Mouse (Mus musculus) MEL (cell line): Measurements from ENCODE around the gene Cox16. TPM values are rescaled to one million over a fixed set of nuclear protein-coding genes. Genes with fewer than 3 reads are reported as not detected.

Experiments used
- DNase-seq: peaks from one replicate; pipeline ENCODE4 v3.0.0; 2011; ENCODE audit warnings: low read depth, low spot score
- H3K27ac ChIP-seq: 2 replicates; pipeline ENCODE4 v1.5.1; 2012; ENCODE audit warnings: low read depth, mild to moderate bottlenecking, control low read depth, low read length, moderate library complexity; ENCODE audit not compliant: control insufficient read depth
- H3K27me3 ChIP-seq, 2 experiments: fragments of 150-350 bp in 1 of 2; sonication (generic) in 1 of 2; 2 replicates each; pipeline ENCODE4 v1.6.1; 2012; ENCODE audit warnings: low read length in 2 of 2, mild to moderate bottlenecking in 2 of 2, improper control_type of control experiment in 1 of 2, moderate library complexity in 1 of 2; ENCODE audit not compliant: insufficient read depth in 2 of 2, control insufficient read depth in 1 of 2
- H3K36me3 ChIP-seq, 2 experiments: 2 replicates each; pipeline ENCODE4 v1.6.1; 2012 to 2014; ENCODE audit warnings: low read length in 2 of 2, improper control_type of control experiment in 1 of 2, inconsistent platforms in 1 of 2, mild to moderate bottlenecking in 1 of 2; ENCODE audit not compliant: insufficient read depth in 2 of 2, control insufficient read depth in 1 of 2
- H3K4me1 ChIP-seq, 2 experiments: fragments of 150-350 bp in 1 of 2; sonication (generic) in 1 of 2; 2 replicates each; pipeline ENCODE4 v1.6.1; 2012; ENCODE audit warnings: low read length in 2 of 2, improper control_type of control experiment in 1 of 2, mild to moderate bottlenecking in 1 of 2; ENCODE audit not compliant: insufficient read depth in 2 of 2, control insufficient read depth in 1 of 2
- H3K4me3 ChIP-seq, 2 experiments: fragments of 150-350 bp in 1 of 2; sonication (generic) in 1 of 2; 2 replicates each; pipeline ENCODE4 v1.5.1; 2012; ENCODE audit warnings: low read depth in 2 of 2, low read length in 2 of 2, mild to moderate bottlenecking in 2 of 2, moderate library complexity in 2 of 2, control low read depth in 1 of 2, improper control_type of control experiment in 1 of 2; ENCODE audit not compliant: control insufficient read depth in 1 of 2, insufficient read depth in 1 of 2
- H3K79me2 ChIP-seq: 2 replicates; pipeline ENCODE4 v1.6.1; 2012; ENCODE audit warnings: mild to moderate bottlenecking, low read length, moderate library complexity; ENCODE audit not compliant: control insufficient read depth, poor library complexity, insufficient read depth
- H3K9ac ChIP-seq: 2 replicates; pipeline ENCODE4 v1.6.1; 2012; ENCODE audit warnings: low read depth, mild to moderate bottlenecking, control low read depth, low read length, moderate library complexity; ENCODE audit not compliant: control insufficient read depth, poor library complexity, severe bottlenecking
- H3K9me3 ChIP-seq: fragments of 150-350 bp; sonication (generic); replicated peaks from 2 replicates; pipeline ENCODE4 v1.6.1; 2012; ENCODE audit warnings: mild to moderate bottlenecking, low read length, improper control_type of control experiment, moderate library complexity; ENCODE audit not compliant: insufficient read depth
- BHLHE40 ChIP-seq: IDR thresholded peaks from 2 replicates; pipeline ENCODE4 v1.6.1; 2012; ENCODE audit warnings: low read depth, mild to moderate bottlenecking, inconsistent platforms, low read length, improper control_type of control experiment, borderline replicate concordance
- CHD1 ChIP-seq: IDR thresholded peaks from 2 replicates; pipeline ENCODE4 v1.6.1; 2012; ENCODE audit warnings: low read depth, mild to moderate bottlenecking, inconsistent platforms, low read length, improper control_type of control experiment
- E2F4 ChIP-seq: IDR thresholded peaks from 2 replicates; pipeline ENCODE4 v1.6.1; 2011; ENCODE audit warnings: low read depth, low read length, improper control_type of control experiment, borderline replicate concordance
- GATA1 ChIP-seq: IDR thresholded peaks from 2 replicates; pipeline ENCODE4 v1.6.1; 2011; ENCODE audit warnings: low read depth, low read length, improper control_type of control experiment
- HCFC1 ChIP-seq: IDR thresholded peaks from 2 replicates; pipeline ENCODE4 v1.6.1; 2012; ENCODE audit warnings: low read depth, mild to moderate bottlenecking, inconsistent platforms, low read length, improper control_type of control experiment, moderate library complexity
- MAFK ChIP-seq: IDR thresholded peaks from 2 replicates; pipeline ENCODE4 v1.6.1; 2011; ENCODE audit warnings: low read depth, mild to moderate bottlenecking, low read length, improper control_type of control experiment, borderline replicate concordance
- MXI1 ChIP-seq: IDR thresholded peaks from 2 replicates; pipeline ENCODE4 v1.6.1; 2011; ENCODE audit warnings: mild to moderate bottlenecking, low read depth, low read length, improper control_type of control experiment
- MYB ChIP-seq: IDR thresholded peaks from 2 replicates; pipeline ENCODE4 v1.6.1; 2011; ENCODE audit warnings: mild to moderate bottlenecking, low read depth, low read length, improper control_type of control experiment
- MYC ChIP-seq: IDR thresholded peaks from 2 replicates; pipeline ENCODE4 v1.6.1; 2011; ENCODE audit warnings: low read depth, mild to moderate bottlenecking, low read length, improper control_type of control experiment, moderate library complexity
- NRF1 ChIP-seq: IDR thresholded peaks from 2 replicates; pipeline ENCODE4 v1.6.1; 2014; ENCODE audit warnings: low read depth, mild to moderate bottlenecking, inconsistent platforms, low read length, improper control_type of control experiment, moderate library complexity; ENCODE audit not compliant: poor library complexity, insufficient read depth, severe bottlenecking
- POLR2AphosphoS2 ChIP-seq: IDR thresholded peaks from 2 replicates; pipeline ENCODE4 v1.6.1; 2011; ENCODE audit warnings: low read length, improper control_type of control experiment
- RCOR1 ChIP-seq: IDR thresholded peaks from 2 replicates; pipeline ENCODE4 v1.6.1; 2012; ENCODE audit warnings: low read depth, mild to moderate bottlenecking, inconsistent platforms, low read length, improper control_type of control experiment
- SIN3A ChIP-seq: IDR thresholded peaks from 2 replicates; pipeline ENCODE4 v1.6.1; 2012; ENCODE audit warnings: low read length, improper control_type of control experiment, inconsistent platforms
- SMC3 ChIP-seq: IDR thresholded peaks from 2 replicates; pipeline ENCODE4 v1.6.1; 2011; ENCODE audit warnings: low read depth, low read length, improper control_type of control experiment
- TBP ChIP-seq: IDR thresholded peaks from 2 replicates; pipeline ENCODE4 v1.8.0; 2011; ENCODE audit warnings: low read depth, low read length, improper control_type of control experiment
- TCF12 ChIP-seq: IDR thresholded peaks from 2 replicates; pipeline ENCODE4 v1.6.1; 2014; ENCODE audit warnings: low read depth, mild to moderate bottlenecking, inconsistent platforms, low read length, improper control_type of control experiment, moderate library complexity
- UBTF ChIP-seq: IDR thresholded peaks from 2 replicates; pipeline ENCODE4 v1.6.1; 2012; ENCODE audit warnings: low read depth, mild to moderate bottlenecking, inconsistent platforms, low read length, improper control_type of control experiment, moderate library complexity, borderline replicate concordance; ENCODE audit not compliant: insufficient read depth
- ZC3H11A ChIP-seq: IDR thresholded peaks from 2 replicates; pipeline ENCODE4 v1.6.1; 2012; ENCODE audit warnings: low read depth, mild to moderate bottlenecking, inconsistent platforms, low read length, improper control_type of control experiment
- ZKSCAN1 ChIP-seq: IDR thresholded peaks from 2 replicates; pipeline ENCODE4 v1.6.1; 2012; ENCODE audit warnings: low read depth, mild to moderate bottlenecking, inconsistent platforms, low read length, improper control_type of control experiment, moderate library complexity
- ZMIZ1 ChIP-seq: IDR thresholded peaks from 2 replicates; pipeline ENCODE4 v1.6.1; 2012; ENCODE audit warnings: low read depth, mild to moderate bottlenecking, inconsistent platforms, low read length, improper control_type of control experiment, moderate library complexity
- polyA plus RNA-seq, 2 experiments: library from polyadenylated mRNA; stranded (reverse) in 1 of 2; unstranded in 1 of 2; fragments of >175 nt in 1 of 2; fragments of >200 nt in 1 of 2; gene quantifications; 2 replicates each; pipeline versions ENCODE4 v1.2.1 to v1.2.4; 2012; ENCODE audit warnings: low replicate concordance in 2 of 2, low read depth in 1 of 2; ENCODE audit not compliant: insufficient read length in 2 of 2, insufficient read depth in 1 of 2, missing spikeins in 1 of 2
- total RNA-seq: library from RNA; depleted of rRNA; stranded (reverse); fragments of 300-350 nt; gene quantifications from 2 replicates; pipeline ENCODE4 v1.2.3, GENCODE M21; 2012

The Cox16 gene
- total and polyA plus RNA-seq, 3 experiments: 49.6 to 99.1 TPM; not detected in 1

DNA sequence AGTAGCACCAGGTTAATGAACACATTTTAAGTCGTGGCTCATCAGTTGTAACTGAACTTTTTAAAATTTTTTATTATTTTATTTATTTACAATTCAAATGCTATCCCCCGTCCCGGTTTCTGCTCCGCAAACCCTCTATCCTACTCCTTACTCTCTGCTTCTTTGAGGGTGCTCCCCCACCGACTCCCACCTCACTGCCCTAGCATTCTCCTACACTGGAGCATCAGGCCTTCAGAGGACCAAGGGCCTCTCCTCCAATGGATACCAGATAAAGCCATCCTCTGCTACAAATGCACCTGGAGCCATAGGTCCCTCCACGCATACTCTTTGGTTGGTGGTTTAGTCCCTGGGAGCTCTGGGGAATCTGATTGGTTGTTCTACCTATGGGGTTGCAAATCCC is 384 bp upstream of the Cox16 start:
- H3K9ac ChIP-seq: peak overlapping the region; percentile 98
- peaks cover 0 to 10% of the 10 kb centered on the region in 2 experiments; a peak in 2 of 4 replicates for H3K36me3 ChIP-seq
- H3K27me3 ChIP-seq: no peaks in the 10 kb centered on the region
- H3K9me3 ChIP-seq: no peaks in the 10 kb centered on the region
- no peak for TF ChIP-seq ZC3H11A
- no peak for TF ChIP-seq GATA1
- TF ChIP-seq MAFK: no peak
- TF ChIP-seq CHD1: no peak
- TF ChIP-seq NRF1: no peak
- no peak for TF ChIP-seq E2F4
- no peak for TF ChIP-seq RCOR1
- no peak for TF ChIP-seq ZMIZ1
- TF ChIP-seq TBP: no peak
- TF ChIP-seq TCF12: no peak
- no peak for TF ChIP-seq HCFC1
- TF ChIP-seq UBTF: no peak
- no peak for TF ChIP-seq POLR2AphosphoS2
- no peak for TF ChIP-seq SMC3
- TF ChIP-seq ZKSCAN1: no peak
- TF ChIP-seq MYB: no peak
- no peak for TF ChIP-seq SIN3A
- DNase-seq: no peak
- H3K4me1 ChIP-seq: peaks cover 0 to 3% of the 10 kb centered on the region in 2 experiments; a peak in 2 of 4 replicates
- H3K27ac ChIP-seq: peak overlapping the region; percentile 99
- peaks cover 12% of the 10 kb centered on the region for H3K79me2 ChIP-seq
- peak overlapping the region; percentile 79 to 87 for H3K4me3 ChIP-seq

DNA sequence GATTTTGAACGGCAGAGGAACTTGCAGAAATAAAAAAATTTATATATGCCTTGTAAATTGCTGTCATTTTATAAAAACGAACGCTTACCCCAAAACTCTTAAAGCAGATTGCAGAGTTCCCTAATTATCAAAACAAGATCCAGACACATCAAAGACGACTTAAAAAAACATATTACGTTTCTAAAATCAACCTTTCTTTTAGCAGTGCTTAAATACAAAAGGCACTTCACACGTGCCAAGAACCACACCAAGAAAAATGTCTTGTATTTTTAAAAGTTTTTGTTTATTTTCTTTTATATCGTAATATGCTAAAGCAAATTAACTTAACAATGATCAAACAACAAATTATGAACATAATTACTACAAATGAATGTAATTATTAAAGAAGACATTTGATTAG is 715 bp downstream of the Cox16 start:
- Histone ChIP-seq H3K36me3 (peaks cover 0 to 10% of the 10 kb centered on the region in 2 experiments; a peak in 2 of 4 replicates), H3K27ac (peak overlapping the region; percentile 99)
- TF ChIP-seq MYC (peak; percentile 16; the same call in 1 of the 2 replicates), BHLHE40 (peak; percentile 24; the same call in 1 of the 2 replicates), ZMIZ1 (no peak), MXI1 (peak; percentile 84)

More for the DNA sequence above, 715 bp downstream of the Cox16 start:
- H3K9me3 ChIP-seq: no peaks in the 10 kb centered on the region
- peaks cover 12% of the 10 kb centered on the region for H3K79me2 ChIP-seq
- peaks cover 0 to 3% of the 10 kb centered on the region in 2 experiments; a peak in 2 of 4 replicates for H3K4me1 ChIP-seq
- peak overlapping the region; percentile 98 for H3K9ac ChIP-seq
- peak overlapping the region; percentile 79 to 87 for H3K4me3 ChIP-seq
- DNase-seq: no peak
- H3K27me3 ChIP-seq: no peaks in the 10 kb centered on the region
